13 mouse cellular contexts compared by ENCODE assay signal in genomic region chr13:3890061-3890460, GRCm38 (mm10). TPM values are rescaled to one million over a fixed set of nuclear protein-coding genes. Genes with fewer than 3 reads are reported as not detected.
A peak's percentile ranks its signal among the peaks of the same experiment; 100 is the strongest.
DNase-seq lines count a peak whose midpoint lies in the region; ATAC-seq and TF ChIP-seq lines count a peak whose summit lies in the region.
"Had no signal": no experiment of that assay in that cellular context is flagged by ENCODE, and none has a peak within 500 bp of the region (broad histone marks: within the 10 kb centered on the region; RNA-seq: fewer than 3 reads in every experiment).

No protein-coding gene starts in this region.

- TF ChIP-seq POLR2A in spleen, adult 2 months (IDR thresholded peaks at IDR 0.05; ENCODE audit: low read depth, low read length) = no peak

- 0 out of 2 replicates have a peak overlapping the region, but pooled peaks have one; percentile 9 for H3K4me2 ChIP-seq in heart, embryonic 16.5 days (ENCODE audit: low read depth, low read length)
- H3K4me2 ChIP-seq in liver, embryonic 12.5 days = peak overlapping the region; percentile 74

- peaks cover 34% of the 10 kb centered on the region for H3K36me3 ChIP-seq in heart, embryonic 16.5 days (ENCODE audit: control insufficient read depth, insufficient read depth)
- H3K36me3 ChIP-seq in spleen, adult 2 months (ENCODE audit: control insufficient read depth, insufficient read depth, low read length) = peaks cover 16% of the 10 kb centered on the region
- H3K36me3 ChIP-seq in liver, embryonic 12.5 days = peaks cover 58% of the 10 kb centered on the region

- H3K4me1 ChIP-seq in heart, embryonic 16.5 days (ENCODE audit: control insufficient read depth, insufficient read depth, low read length) = peaks cover 10% of the 10 kb centered on the region
- H3K4me1 ChIP-seq in spleen, adult 2 months (ENCODE audit: control insufficient read depth, insufficient read depth, insufficient read length) = peaks cover 3% of the 10 kb centered on the region
- peaks cover 45% of the 10 kb centered on the region for H3K4me1 ChIP-seq in liver, embryonic 12.5 days

- WGBS in heart, embryonic 16.5 days = 46% methylated on average over 8 of the region's 8 CpGs
- 46% methylated on average over 8 of the region's 8 CpGs for WGBS in spleen, adult 2 months
- WGBS in liver, embryonic 12.5 days (ENCODE audit: insufficient replicate concordance) = 73% methylated on average over 8 of the region's 8 CpGs

- no peak for DNase-seq in heart, postnatal 36 days
- no peak for DNase-seq in spleen, adult 2 months (ENCODE audit: low read depth in 1 of 2, low spot score in 2 of 2)
- no peak for DNase-seq in spleen, adult 18-20 months
- no peak for DNase-seq in urinary bladder, postnatal 36 days (ENCODE audit: low spot score in 2 of 2)
- no peak for DNase-seq in cerebellum, postnatal 10 days
- DNase-seq in layer of hippocampus, adult 11-12 months (ENCODE audit: low spot score) = no peak

- intact Hi-C loops in heart, postnatal 36 days (cut with DNase I) = loop anchor here (5.0 to 10.0 kb wide), 4 partner anchors 78 to 485 kb away; no protein-coding TSS in a partner anchor

- ATAC-seq in heart, embryonic 16.5 days (replicated peaks; ENCODE audit: extremely low read depth, insufficient read depth, low FRiP score) = no peak
- ATAC-seq in liver, embryonic 12.5 days = no peak
- ATAC-seq: activated CD4-positive, CD25-positive, alpha-beta regulatory T cell, adult 4 months; hindbrain, postnatal 0 days had no signal

- no peaks in the 10 kb centered on the region for H3K9me3 ChIP-seq in heart, embryonic 16.5 days (replicated peaks; ENCODE audit: control insufficient read depth, low read length)
- no peaks in the 10 kb centered on the region for H3K9me3 ChIP-seq in liver, embryonic 12.5 days (replicated peaks)

- H3K4me3 ChIP-seq in heart, embryonic 16.5 days (ENCODE audit: low read length) = no peak overlapping the region
- H3K4me3 ChIP-seq in spleen, adult 2 months (ENCODE audit: extremely low read depth, insufficient read depth, insufficient read length) = no peak overlapping the region
- peak overlapping the region; percentile 14 for H3K4me3 ChIP-seq in liver, embryonic 12.5 days

- no peaks in the 10 kb centered on the region for H3K27me3 ChIP-seq in heart, embryonic 16.5 days (ENCODE audit: control insufficient read depth, insufficient read depth, low read length)
- H3K27me3 ChIP-seq in spleen, adult 2 months (ENCODE audit: control insufficient read depth, insufficient read depth, low read length) = no peaks in the 10 kb centered on the region
- no peaks in the 10 kb centered on the region for H3K27me3 ChIP-seq in liver, embryonic 12.5 days (replicated peaks)

- no peak for TF ChIP-seq CTCF in spleen, adult 2 months (IDR thresholded peaks at IDR 0.05; ENCODE audit: extremely low read depth, insufficient read depth, insufficient read length, insufficient replicate concordance)

- H3K9ac ChIP-seq in heart, embryonic 16.5 days (ENCODE audit: low read length) = no peak overlapping the region
- peak overlapping the region; percentile 42 for H3K9ac ChIP-seq in liver, embryonic 12.5 days

- H3K27ac ChIP-seq in heart, embryonic 16.5 days (ENCODE audit: low read length) = no peak overlapping the region
- 0 out of 2 replicates have a peak overlapping the region, but pooled peaks have one; percentile 17 for H3K27ac ChIP-seq in spleen, adult 2 months (ENCODE audit: insufficient read depth, low read length)
- peak overlapping the region; percentile 2; the same call in 1 of the 2 replicates for H3K27ac ChIP-seq in liver, embryonic 12.5 days
- H3K27ac ChIP-seq: hindbrain, postnatal 0 days had no signal

RNA-seq across cellular contexts. Expression of gene Net1, which starts 28.0 kb away (rescaled TPM):
- 37.2 and 39.5 TPM in 2 replicates for polyA plus RNA-seq in heart, embryonic 16.5 days (2015; fragmentation: Nextera tagmentation; extraction: Ambion mirVana)
- 10 to 100 TPM; 18.1 to 22.4 TPM for total RNA-seq in heart, postnatal 36 days (2021)
- polyA plus RNA-seq in spleen, adult 2 months (2012; rRNA removed) = 6.1 and 7.6 TPM in 2 replicates
- polyA plus RNA-seq in liver, embryonic 12.5 days (2016; fragmentation: Nextera tagmentation; extraction: Ambion mirVana) = 67.4 and 73.0 TPM in 2 replicates

RNA-seq across cellular contexts. Expression of gene Tubal3, which starts 28.0 kb away (rescaled TPM):
- polyA plus RNA-seq in heart, embryonic 16.5 days (2015; fragmentation: Nextera tagmentation; extraction: Ambion mirVana) = 0.13 TPM in 1 of 2 replicates, not detected in the other
- total RNA-seq in heart, postnatal 36 days (2021) = not detected
- not detected in 2 replicates for polyA plus RNA-seq in spleen, adult 2 months (2012; rRNA removed)
- not detected in 2 replicates for polyA plus RNA-seq in liver, embryonic 12.5 days (2016; fragmentation: Nextera tagmentation; extraction: Ambion mirVana)
- total RNA-seq: hindbrain, postnatal 0 days; left cerebral cortex, postnatal 10 days had no signal
- polyA plus RNA-seq: gonadal fat pad, adult 2 months; hindbrain, postnatal 0 days; thymus, postnatal 0 days had no signal

RNA-seq across cellular contexts. Expression of gene Calm5, which starts 36.1 kb away (rescaled TPM):
- polyA plus RNA-seq in heart, embryonic 16.5 days (2015; fragmentation: Nextera tagmentation; extraction: Ambion mirVana) = not detected in 2 replicates
- not detected for total RNA-seq in heart, postnatal 36 days (2021)
- polyA plus RNA-seq in spleen, adult 2 months (2012; rRNA removed) = not detected in 2 replicates
- not detected in 2 replicates for polyA plus RNA-seq in liver, embryonic 12.5 days (2016; fragmentation: Nextera tagmentation; extraction: Ambion mirVana)
- total RNA-seq: hindbrain, postnatal 0 days; left cerebral cortex, postnatal 10 days had no signal
- polyA plus RNA-seq: activated CD4-positive, CD25-positive, alpha-beta regulatory T cell, adult 4 months; gonadal fat pad, adult 2 months; hindbrain, postnatal 0 days had no signal

RNA-seq across cellular contexts. Expression of gene Calm4, which starts 52.5 kb away (rescaled TPM):
- 0.16 TPM in 1 of 2 replicates, not detected in the other for polyA plus RNA-seq in heart, embryonic 16.5 days (2015; fragmentation: Nextera tagmentation; extraction: Ambion mirVana)
- total RNA-seq in heart, postnatal 36 days (2021) = not detected
- polyA plus RNA-seq in spleen, adult 2 months (2012; rRNA removed) = not detected in 2 replicates
- polyA plus RNA-seq in liver, embryonic 12.5 days (2016; fragmentation: Nextera tagmentation; extraction: Ambion mirVana) = not detected in 2 replicates
- total RNA-seq: hindbrain, postnatal 0 days; left cerebral cortex, postnatal 10 days had no signal
- polyA plus RNA-seq: activated CD4-positive, CD25-positive, alpha-beta regulatory T cell, adult 4 months; gonadal fat pad, adult 2 months had no signal

RNA-seq across cellular contexts. Expression of gene Ucn3, which starts 55.1 kb away (rescaled TPM):
- not detected in 2 replicates for polyA plus RNA-seq in heart, embryonic 16.5 days (2015; fragmentation: Nextera tagmentation; extraction: Ambion mirVana)
- total RNA-seq in heart, postnatal 36 days (2021) = not detected
- polyA plus RNA-seq in spleen, adult 2 months (2012; rRNA removed) = not detected in 2 replicates
- not detected in 2 replicates for polyA plus RNA-seq in liver, embryonic 12.5 days (2016; fragmentation: Nextera tagmentation; extraction: Ambion mirVana)
- total RNA-seq: hindbrain, postnatal 0 days; left cerebral cortex, postnatal 10 days had no signal
- polyA plus RNA-seq: activated CD4-positive, CD25-positive, alpha-beta regulatory T cell, adult 4 months; gonadal fat pad, adult 2 months had no signal
